Mouse (Mus musculus) induced T-regulatory cell, adult 2 months (primary cell): ENCODE results near the gene Polk.

Experiments
- DNase-seq: peaks from one replicate; pipeline ENCODE4 v3.0.0-alpha.2; 2012; ENCODE audit warnings: low read depth

The Polk gene

DNA sequence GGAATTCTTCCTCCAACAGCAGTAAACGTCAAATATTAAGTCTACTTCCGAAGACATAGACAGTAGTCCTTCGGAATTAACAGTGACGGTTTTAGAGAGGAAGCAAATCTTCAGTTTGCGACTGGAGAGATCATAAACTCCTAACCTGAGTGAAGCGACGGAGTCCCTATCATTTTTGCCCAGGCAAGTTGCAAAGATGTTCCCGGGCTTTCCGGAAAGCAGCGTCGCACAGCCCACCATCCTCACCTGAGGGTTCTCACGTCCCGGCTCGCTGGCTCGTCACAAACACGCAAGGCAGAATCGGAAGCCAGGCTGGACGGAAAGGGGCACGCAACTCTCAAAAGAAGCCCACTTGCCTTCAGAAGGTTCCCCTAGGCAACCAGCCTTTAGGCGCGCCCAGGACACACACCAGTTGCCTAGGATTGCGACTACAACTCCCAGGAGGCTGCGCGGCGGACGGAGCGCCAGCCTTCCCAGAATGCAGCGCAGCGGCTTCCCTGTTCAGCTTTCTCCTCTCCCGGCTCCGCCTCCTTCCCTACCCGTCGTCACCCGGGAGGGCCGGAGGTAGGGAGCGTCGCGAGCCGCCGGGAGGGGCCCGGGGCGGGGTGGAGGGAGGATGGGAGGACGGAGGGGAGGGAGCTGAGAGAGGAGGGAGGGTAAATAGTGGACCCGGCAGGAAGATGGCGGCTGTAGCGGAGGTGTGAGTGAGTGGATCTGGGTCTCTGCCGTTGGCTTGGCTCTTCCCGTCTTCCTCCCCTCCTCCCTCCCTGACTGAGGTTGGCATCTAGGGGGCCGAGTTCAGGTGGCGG, at the start of gene Polk, which contains the start of gene Col4a3bp:
Polk (minus strand) TSS at position 499 of the 809 bp plus-strand sequence.
Col4a3bp (plus strand) TSS at position 538 of the 809 bp plus-strand sequence.
- peak; percentile 98 for DNase-seq

DNA sequence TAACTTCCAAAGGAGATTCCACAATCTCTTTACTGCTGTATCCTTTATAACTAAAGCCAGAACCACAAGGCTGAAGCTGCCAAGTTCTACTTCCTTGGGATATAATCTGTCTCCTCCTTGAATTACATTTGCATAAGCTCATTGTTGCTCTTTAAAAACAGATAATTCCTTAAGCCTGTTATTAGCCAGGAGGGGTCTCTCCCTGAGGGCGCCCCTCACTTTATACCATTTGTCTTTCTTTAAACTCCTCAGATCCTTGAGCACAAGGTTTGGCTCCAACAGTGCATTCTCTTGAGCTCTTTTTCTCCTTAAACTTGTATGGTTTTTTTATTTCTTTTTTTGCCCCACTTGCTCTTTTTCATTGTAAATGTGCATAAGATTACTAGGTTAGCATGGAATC, 46.3 kb upstream of the Polk start:
- no peak for DNase-seq

DNA sequence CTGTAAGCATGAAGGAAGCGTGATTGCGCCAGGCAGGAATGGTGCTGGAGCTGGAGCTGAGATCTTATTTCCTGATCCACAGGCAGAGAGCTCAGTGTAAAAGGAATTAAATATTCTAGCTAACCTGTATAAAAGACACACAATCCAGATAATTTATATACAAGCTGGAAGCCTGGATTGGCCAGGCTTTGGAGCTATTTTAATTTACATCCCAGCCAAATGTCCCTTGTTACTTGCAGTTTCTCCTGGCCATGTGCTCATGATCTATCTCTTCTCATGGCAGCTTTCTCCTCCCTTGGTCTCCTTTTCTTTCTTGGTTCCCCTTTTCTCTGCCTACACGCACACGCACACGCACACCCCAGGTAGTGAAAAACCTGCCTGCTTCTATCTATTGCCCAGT, 44.2 kb upstream of the Polk start:
- no peak for DNase-seq

DNA sequence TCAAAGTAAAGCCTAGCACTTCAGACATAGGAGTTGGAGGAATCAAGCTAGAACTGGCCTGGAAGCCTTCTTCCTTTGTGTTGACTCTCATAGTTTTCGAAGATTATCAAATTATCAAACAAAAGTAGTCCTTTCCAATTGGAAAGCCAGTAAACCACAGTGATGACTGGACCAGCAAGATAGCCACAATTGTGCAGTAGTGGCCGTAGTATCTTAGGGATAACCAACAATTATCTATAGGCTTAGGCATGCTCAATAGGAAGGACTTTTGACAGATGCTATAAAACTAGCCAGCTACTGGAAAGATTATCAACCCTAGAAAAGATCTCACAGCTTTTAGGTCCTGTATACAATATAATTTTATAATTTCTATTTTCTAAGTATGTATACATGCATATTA, 41.8 kb upstream of the Polk start:
- no peak for DNase-seq

DNA sequence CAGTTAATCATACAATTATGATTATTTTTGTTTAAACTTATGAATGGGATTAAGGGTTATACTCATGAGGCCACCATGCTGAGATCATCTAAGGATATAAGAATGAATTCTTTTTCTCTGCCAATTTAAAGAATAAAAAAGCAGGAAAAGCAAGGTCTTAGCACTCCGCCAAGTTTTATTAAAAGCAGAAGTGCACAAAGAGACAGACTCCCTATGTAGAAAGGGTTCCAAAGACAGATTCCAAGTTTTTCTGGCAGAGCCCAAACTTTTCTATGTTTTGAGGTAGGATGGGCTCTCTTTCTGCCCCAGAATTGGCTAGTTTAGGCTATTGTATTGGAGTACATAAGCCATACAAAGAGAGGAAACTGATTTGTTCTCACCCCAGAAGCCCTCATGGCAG, 37.6 kb upstream of the Polk start:
- DNase-seq = no peak

DNA sequence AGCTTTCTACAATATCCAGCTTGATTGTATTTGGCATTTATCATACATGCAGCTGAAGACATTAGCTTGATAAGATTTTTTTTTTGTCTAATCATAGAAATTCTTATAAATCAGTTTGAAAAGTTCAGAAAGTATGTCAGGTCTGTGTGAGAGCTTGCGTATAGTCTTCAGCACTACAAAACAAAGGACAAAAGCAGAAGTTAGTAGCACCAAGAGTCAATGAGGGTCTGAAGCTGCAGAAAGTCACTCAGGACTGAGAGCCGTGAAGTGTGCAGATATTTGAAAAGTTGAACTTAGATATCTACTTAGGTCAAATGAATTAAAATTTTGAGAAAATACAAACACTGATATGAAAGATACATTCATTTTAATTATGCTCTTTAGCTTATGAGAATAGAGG, 36.7 kb upstream of the Polk start:
- DNase-seq = no peak

DNA sequence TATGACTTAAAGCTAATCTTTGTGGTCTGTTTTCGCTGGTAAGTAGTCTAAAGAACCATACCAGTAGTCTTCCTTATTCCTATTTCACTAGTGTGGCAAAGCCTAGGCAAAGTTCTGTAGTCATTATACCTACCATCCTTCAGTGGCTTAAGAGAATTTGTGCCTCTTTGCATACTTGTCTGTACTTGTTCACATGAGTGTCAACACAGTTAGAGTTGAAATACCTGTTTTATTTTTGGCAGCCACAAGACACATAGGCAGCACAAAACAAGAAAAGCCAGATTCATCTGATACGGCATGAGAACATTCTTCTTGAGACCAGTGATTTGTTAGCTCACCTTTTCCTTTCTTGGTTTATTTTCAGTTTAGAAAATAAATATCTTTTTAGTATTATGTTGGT, 31.8 kb upstream of the Polk start:
- DNase-seq = no peak

DNA sequence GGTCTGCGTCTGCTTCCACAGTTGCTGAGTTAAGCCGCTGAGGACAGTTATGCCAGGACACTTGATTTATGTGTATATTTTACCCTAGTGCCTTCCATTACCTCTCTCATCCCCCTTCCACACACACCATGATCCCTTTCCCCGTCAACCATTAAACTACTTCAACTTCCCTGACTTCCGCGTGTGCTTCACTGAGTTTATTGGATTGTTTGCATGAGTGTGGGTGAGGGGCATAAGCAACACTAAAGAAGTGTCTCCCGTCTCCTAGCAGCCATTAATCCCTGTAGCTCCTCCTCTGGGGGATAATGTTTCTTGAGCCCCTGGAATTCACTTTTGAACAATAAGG, 28.6 kb upstream of the Polk start:
- DNase-seq = no peak

DNA sequence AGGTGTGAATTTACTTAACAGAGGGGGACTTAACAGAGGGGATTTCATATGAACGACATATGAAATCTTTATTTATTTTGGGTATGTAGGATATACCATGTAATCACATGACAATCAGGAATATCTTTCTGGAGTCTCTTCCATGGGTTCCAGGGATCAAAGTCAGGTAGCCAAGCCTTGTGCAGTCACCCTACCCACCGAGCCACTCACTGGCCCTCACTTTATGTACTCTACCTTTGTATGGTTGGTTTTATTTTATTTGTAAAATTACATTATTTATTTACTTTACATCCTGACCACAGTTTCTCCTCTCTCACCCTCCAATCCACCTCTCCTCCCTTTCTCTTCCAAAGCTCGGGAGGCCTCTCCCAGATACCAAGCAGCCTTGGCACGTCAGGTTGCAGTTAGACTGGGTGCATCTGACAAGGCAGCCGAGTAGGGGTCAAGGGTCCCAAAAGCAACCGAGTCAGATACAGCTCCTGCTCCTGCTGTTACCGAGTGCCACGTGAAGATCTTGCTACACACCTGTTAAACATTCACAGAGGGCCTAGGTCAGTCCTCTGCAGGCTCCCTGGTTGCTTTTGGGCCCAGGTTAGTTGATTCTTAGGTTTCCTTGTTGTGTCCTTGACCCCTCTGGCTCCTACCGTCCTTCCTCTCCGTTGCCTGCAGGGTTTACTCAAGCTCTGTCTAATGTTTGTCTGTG, 28.1 kb upstream of the Polk start:
- DNase-seq = no peak

DNA sequence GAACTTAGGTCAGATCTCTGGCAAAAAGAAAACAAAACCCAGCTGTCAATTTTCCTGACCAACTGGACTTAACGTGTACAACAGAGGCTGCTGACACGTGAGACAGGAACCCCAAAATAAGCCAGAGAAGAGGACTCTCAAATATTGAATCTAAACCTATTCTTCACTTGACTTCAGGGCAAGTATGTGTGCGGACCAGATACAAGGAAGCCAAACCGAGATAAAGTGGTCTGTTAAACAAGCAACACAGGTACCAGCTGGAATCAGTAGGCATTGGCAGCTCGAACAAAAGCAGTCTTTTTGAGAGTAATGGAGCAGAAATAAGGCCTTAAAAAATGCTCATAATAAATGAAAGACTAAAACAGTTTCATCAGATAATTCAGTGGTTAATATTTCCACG, 25.6 kb upstream of the Polk start:
- no peak for DNase-seq

DNA sequence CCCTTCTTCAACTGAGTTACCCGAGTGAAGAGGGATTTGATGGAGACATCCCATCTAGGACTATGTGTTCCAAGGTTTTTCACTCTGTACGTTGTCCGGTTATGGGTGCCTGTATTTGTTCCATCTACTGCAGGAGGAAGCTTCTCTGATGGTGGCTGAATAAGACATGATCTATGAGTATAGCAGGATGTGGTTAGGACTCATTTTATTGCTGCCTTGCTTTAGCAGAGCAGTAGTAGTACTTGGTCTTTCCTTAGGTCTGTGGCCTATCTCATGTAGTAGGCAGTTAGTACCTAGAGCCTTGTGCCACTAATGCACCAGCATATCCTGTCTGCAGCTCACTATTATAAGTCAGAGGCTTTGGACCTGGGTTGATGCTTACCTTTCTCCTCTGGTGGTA, 12.7 kb upstream of the Polk start:
- peak; percentile 60 for DNase-seq

DNA sequence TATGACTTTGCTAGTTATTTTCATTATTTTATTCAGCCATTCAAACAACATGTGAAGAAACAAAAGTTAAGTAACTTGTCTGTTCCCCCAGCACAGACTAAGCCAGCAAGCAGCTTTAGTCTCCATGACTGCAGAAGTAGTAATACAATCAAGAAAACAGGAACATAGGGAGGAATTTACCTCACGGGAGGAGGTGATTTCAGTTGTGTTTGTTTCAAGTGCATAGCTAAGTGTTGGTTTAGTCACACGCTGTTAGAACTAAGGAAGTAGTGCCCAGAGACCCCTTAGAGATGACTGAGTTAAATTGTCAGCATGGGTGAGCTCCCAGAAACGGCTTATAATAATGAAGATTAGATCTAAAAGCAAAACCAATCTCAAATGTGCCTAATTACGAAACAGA, 5.6 kb upstream of the Polk start:
- peak; percentile 43 for DNase-seq

DNA sequence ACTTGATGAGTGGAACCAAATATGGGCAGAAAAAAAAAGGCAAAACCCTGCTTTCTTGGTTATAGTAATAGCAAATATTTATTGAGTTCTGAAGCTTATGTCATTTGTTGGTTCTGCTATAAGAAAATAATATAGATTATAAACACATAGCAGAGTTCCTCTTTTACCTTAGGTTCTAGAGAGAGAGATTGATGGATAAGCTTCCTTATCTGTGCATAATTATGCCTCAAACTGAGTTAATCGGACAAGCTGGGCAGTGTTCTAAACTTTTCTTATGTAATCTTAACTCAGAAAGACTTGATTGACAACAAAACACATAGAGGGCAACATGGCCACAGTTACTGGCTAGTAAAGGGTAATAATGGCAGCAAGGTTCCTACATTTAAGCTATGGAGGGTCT, 4.9 kb upstream of the Polk start:
- no peak for DNase-seq

DNA sequence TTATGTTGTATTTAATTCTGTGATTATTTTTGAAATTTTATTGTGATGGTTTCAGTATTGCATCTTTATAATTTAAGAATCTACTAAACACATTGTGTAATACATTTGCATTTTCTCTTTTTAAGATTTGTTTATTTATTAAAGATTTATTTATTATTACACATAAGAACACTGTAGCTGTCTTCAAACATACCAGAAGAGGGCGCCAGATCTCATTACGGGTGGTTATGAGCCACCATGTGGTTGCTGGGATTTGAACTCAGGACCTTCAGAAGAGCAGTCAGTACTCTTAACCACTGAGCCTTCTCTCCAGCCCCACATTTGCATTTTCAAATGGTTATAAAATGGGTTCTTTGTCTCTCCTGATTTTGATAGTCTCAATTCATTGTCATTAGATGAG, 2.1 kb upstream of the Polk start:
- peak; percentile 76 for DNase-seq

DNA sequence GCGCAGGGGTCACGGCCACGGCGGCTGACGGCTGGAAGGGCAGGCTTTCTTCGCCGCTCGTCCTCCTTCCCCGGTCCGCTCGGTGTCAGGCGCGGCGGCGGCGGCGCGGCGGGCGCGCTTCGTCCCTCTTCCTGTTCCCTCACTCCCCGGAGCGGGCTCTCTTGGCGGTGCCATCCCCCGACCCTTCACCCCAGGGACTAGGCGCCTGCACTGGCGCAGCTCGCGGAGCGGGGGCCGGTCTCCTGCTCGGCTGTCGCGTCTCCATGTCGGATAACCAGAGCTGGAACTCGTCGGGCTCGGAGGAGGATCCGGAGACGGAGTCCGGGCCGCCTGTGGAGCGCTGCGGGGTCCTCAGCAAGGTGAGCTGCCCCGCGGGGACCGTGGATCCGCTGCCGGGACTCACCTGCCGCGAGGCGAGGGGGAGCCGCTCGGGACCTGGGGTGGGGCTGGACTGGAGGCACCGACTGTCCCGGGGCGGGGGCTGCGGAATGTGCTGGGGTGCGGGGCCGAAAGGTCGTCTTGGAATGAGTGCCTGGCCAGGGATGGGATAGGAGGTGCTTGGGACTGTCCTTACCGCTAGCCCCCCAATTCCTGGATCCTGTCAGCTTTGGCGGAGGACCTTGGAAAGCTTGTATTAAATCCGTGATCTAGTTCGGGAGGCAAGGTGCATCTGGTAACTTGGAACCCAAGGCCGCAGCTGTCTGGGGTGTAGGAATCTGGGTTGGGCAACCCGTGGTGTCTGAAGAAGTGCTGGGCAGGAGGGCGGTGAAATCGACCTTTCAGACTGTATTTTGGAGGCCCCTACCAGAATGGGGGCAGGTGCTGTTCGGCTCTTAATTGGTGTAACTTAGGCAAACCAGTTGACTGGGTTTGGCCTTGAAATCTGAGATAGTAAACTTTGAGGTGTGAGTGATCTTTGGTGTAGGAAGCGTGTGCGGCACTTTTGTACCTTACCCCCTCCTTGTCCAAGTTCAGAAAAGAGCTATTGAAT, 817 bp upstream of the Polk start:
- peak; percentile 54 for DNase-seq

DNA sequence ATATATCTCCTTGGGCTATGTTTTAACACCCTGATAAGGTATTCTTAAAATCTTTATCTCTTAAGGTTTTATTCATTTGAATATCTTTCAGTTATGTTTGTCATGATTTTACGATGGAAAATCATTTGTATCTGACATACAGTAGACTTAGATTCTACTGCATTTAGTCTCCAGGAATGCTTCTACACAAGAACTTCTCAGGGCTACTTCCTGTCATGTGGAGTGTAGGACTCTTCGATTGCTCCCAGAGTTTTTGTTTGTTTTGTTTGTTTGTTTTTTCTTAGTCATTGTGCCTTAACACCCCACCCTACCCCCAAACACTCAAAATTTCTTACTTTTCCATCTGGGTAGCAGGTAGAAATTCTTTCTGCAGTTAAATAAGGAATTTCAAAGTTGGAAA, 998 bp downstream of the Polk start:
- DNase-seq = peak; percentile 39

DNA sequence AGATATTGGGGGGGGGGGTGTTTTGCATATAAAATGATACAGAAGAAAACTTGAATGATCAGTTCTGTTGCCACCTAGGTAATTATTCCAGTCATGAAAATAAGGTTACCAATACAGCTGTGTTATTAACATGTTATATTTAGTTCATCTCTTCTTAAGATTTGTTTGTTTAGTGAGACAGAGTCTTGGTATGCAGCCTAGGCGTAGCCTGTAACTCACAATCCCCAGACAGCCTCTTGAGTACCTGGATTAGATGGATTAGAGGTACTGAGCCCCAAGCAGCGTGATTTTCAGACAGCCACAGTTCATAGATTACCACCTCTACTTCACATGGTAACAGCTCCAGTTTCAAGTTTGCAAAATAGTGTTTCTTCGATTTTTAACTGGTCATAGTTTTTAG, 4.3 kb downstream of the Polk start:
- DNase-seq = no peak

DNA sequence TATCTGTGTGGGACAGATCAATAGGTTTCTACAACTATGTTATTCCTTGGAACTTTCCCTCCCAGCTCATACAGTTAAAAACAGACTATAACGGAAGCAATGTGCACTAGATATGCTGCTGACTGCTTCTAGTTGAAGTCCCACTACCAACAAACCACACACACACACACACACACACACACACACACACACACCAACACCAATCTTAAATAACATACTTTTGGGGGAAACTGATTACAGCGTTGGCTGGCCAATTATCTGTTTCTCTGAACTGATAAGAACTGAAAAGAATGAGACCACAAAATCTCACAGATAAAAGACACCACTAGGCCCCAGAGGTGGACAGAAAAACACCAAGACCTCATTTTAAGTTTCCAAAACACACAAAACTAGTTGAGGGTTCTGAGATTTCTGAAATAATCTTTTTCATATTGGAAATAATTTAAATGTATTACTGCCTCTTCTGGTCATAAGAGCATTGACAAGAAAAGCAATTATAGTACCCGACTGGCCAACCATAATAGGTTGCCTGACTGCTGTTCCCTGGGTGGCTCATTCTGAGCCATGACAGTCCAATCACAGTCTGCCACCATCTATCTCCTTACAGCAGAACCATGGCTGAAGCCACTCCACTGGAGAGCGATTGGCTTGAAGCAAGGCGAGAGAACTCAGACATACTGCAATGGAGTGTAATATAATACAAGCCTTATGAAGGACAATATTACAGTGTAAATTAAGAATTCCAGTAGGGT, 5.4 kb downstream of the Polk start:
- DNase-seq = no peak

DNA sequence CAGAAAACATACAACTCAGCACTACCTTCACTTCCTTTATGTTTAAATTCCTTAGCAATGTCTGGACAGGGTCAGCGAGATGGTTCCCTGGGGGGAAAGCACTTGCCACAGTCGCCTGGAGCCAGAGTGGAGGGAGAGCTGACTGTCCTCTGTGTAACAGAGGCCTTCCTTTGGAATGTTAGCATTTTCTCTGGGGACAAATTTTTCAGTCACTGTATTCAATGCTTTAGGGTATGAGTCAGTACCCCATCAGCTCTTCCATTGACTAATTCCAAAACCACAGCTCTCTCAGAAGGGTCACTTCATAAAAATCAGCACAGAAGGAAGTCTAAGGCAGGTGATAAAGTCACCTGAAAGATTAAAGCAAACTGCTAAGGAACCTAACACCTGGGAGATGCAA, 8.6 kb downstream of the Polk start:
- no peak for DNase-seq

DNA sequence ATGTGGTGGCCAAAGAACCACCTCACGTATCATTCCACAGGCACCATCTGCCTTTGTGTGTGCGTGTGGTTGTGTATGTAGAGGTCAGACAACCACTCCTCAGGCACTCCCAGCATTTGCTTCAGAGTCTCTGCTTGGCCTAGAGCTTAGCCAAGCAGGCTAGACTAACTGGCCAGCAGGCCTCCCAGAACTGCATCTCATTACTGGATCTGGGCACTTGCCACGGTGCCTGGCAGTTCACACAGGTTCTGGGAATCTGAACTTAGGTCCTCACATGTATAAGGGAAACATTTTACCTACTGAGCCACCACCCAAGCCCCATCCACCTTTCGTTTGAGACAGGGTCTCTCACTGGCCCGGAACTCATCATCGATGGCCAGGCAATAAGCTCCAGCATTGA, 10.2 kb downstream of the Polk start:
- no peak for DNase-seq

DNA sequence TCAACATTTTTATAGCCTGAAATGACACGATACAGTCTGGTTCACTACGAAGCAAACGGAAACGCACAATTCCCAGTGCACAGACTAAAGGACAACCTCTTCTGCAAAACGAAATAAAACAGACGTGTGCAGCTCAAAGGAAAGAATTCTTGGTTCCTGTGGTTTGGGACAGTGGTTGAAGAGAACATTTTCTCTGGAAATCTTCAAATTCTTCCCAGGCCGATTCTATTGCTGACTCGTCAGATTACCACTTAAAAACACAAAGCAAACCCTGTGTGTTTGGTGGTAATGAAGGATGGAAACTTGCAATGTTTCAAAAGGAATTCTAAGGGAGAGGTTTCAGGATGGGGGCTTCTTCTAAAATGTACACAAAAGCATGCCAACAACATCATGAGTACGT, 12.3 kb downstream of the Polk start:
- no peak for DNase-seq

DNA sequence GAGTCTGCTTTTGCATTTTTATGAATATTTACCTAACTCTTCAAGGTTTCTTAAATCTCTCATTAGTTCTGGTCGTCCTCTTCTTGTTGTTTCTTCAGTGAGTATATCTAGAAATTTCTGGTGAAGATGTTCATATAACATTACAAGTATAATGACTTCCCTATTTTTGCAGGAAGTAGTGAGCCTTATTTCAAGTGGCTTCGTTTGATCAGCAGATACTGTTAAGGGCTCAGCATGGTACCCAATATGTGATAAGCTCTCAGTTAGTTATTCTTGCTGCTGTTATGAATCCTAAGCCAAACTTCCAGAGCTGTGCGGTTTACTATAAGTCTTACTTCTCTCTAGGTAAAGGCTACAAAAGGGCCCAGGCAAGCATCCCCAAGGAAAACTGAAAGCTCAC, 12.8 kb downstream of the Polk start:
- no peak for DNase-seq
